ENCODE assay signal across 9 mouse cellular contexts in the genomic region with DNA sequence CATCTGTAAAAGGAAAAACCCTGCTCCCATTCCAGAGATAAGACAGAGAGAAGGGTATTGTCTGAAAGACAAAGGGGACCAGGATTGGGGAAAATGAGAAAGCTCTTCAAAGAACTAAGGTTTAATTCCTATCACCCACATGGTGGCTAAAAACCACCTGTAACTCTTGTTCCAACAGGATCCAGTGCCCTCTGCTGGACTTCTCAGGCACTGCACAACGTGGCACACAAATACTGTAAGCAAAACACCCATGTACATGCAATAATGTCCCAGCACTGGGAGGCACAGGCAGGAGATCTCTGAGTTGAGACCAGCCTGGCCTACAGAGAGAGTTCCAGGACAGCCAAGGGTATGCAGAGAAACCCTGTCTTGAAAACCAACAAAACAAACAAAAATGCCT. TPM values are rescaled to one million over a fixed set of nuclear protein-coding genes. Genes with fewer than 3 reads are reported as not detected.
DNase-seq lines count a peak whose midpoint lies in the region; ATAC-seq and TF ChIP-seq lines count a peak whose summit lies in the region.
"Had no signal": no experiment of that assay in that cellular context is flagged by ENCODE, and none has a peak within 500 bp of the region (broad histone marks: within the 10 kb centered on the region; RNA-seq: fewer than 3 reads in every experiment).

No protein-coding gene starts in this region.

- peak; percentile 97 for TF ChIP-seq CTCF in E14TG2a.4 (conservative IDR thresholded peaks at IDR 0.05; ENCODE audit: low read length)
- peak; percentile 58 for TF ChIP-seq CTCF in bone marrow macrophage, adult 2 months (IDR thresholded peaks at IDR 0.05; ENCODE audit: low read depth, low read length)

- H3K27ac ChIP-seq in intestine, embryonic 14.5 days (ENCODE audit: low read depth) = no peak overlapping the region
- H3K27ac ChIP-seq in intestine, embryonic 15.5 days = no peak overlapping the region
- H3K27ac ChIP-seq in bone marrow macrophage, adult 2 months (ENCODE audit: insufficient read depth, low read depth, low read length) = no peak overlapping the region
- H3K27ac ChIP-seq: lung, embryonic 15.5 days had no signal

- H3K36me3 ChIP-seq in intestine, embryonic 14.5 days (ENCODE audit: control insufficient read depth, insufficient read depth, low read length) = peaks cover 56% of the 10 kb centered on the region
- H3K36me3 ChIP-seq in intestine, embryonic 15.5 days = peaks cover 34% of the 10 kb centered on the region
- H3K36me3 ChIP-seq in E14TG2a.4 (ENCODE audit: insufficient read depth, low read length) = peaks cover 63% of the 10 kb centered on the region

- 23% methylated on average over 1 of the region's 1 CpGs for WGBS in intestine, embryonic 14.5 days
- WGBS in intestine, embryonic 15.5 days = 26% methylated on average over 1 of the region's 1 CpGs

- H3K9me3 ChIP-seq in intestine, embryonic 14.5 days (ENCODE audit: control insufficient read depth, low read length) = no peaks in the 10 kb centered on the region
- no peaks in the 10 kb centered on the region for H3K9me3 ChIP-seq in intestine, embryonic 15.5 days
- H3K9me3 ChIP-seq in E14TG2a.4 (ENCODE audit: low read length) = no peaks in the 10 kb centered on the region
- H3K9me3 ChIP-seq: lung, embryonic 15.5 days had no signal

- TF ChIP-seq POLR2A in bone marrow macrophage, adult 2 months (IDR thresholded peaks at IDR 0.05; ENCODE audit: borderline replicate concordance, low read depth, low read length) = no peak

- peaks cover 11% of the 10 kb centered on the region; the same call in 1 of the 2 replicates for H3K4me1 ChIP-seq in intestine, embryonic 14.5 days (replicated peaks; ENCODE audit: control insufficient read depth, insufficient read depth, low read length)
- 0 out of 2 replicates have a peak, but pooled peaks cover 9% of the 10 kb centered on the region for H3K4me1 ChIP-seq in intestine, embryonic 15.5 days (replicated peaks)
- peaks cover 87% of the 10 kb centered on the region for H3K4me1 ChIP-seq in E14TG2a.4 (replicated peaks; ENCODE audit: low read depth, low read length)
- peaks cover 2% of the 10 kb centered on the region; the same call in 1 of the 2 replicates for H3K4me1 ChIP-seq in bone marrow macrophage, adult 2 months (ENCODE audit: control insufficient read depth, insufficient read depth, low read length)

- ATAC-seq in intestine, embryonic 14.5 days (replicated peaks; ENCODE audit: low FRiP score, low TSS enrichment, low read depth) = no peak
- ATAC-seq in intestine, embryonic 15.5 days = no peak
- no peak for ATAC-seq in frontal cortex, adult (ENCODE audit: low TSS enrichment)

- H3K9ac ChIP-seq in intestine, embryonic 14.5 days (ENCODE audit: low read length) = no peak overlapping the region
- H3K9ac ChIP-seq in intestine, embryonic 15.5 days = no peak overlapping the region
- H3K9ac ChIP-seq: lung, embryonic 15.5 days had no signal

- H3K27me3 ChIP-seq in intestine, embryonic 14.5 days (replicated peaks; ENCODE audit: control insufficient read depth, insufficient read depth, low read length) = no peaks in the 10 kb centered on the region
- H3K27me3 ChIP-seq in intestine, embryonic 15.5 days (replicated peaks) = no peaks in the 10 kb centered on the region
- H3K27me3 ChIP-seq in E14TG2a.4 (ENCODE audit: insufficient read depth, low read length) = no peaks in the 10 kb centered on the region
- H3K27me3 ChIP-seq: lung, embryonic 15.5 days had no signal

- peak; percentile 76 for DNase-seq in intestine, embryonic 14.5 days (ENCODE audit: low spot score)
- peak; percentile 26 for DNase-seq in fibroblast of lung, adult 2 months (ENCODE audit: low read depth)
- DNase-seq in lung, adult 18-20 months = peak; percentile 42 to 49
- DNase-seq in spleen, postnatal 36 days (ENCODE audit: low spot score in 2 of 2) = peak; percentile 38 to 56

- no peak overlapping the region for H3K4me2 ChIP-seq in intestine, embryonic 14.5 days (ENCODE audit: low read length)
- no peak overlapping the region for H3K4me2 ChIP-seq in intestine, embryonic 15.5 days (replicated peaks)
- H3K4me2 ChIP-seq: lung, embryonic 15.5 days had no signal

- H3K4me3 ChIP-seq in intestine, embryonic 14.5 days (ENCODE audit: low read depth, low read length) = no peak overlapping the region
- H3K4me3 ChIP-seq in intestine, embryonic 15.5 days (replicated peaks) = no peak overlapping the region
- no peak overlapping the region for H3K4me3 ChIP-seq in E14TG2a.4 (replicated peaks; ENCODE audit: low read length)
- H3K4me3 ChIP-seq in bone marrow macrophage, adult 2 months (ENCODE audit: insufficient read depth, low read length) = no peak overlapping the region
- H3K4me3 ChIP-seq: lung, embryonic 15.5 days had no signal

RNA-seq across cellular contexts. Expression of a gene that starts 2.9 kb away (rescaled TPM):
- polyA plus RNA-seq in intestine, embryonic 14.5 days (2014; fragmentation: Nextera tagmentation; extraction: Ambion mirVana) = 5.5 and 6.6 TPM in 2 replicates
- 7.8 and 8.0 TPM in 2 replicates for polyA plus RNA-seq in intestine, embryonic 15.5 days (2015; fragmentation: Nextera tagmentation; extraction: Ambion mirVana)
- 12.5 and 17.5 TPM in 2 replicates for polyA plus RNA-seq in bone marrow macrophage, adult 2 months (2012; ENCODE audit: insufficient read depth, insufficient read length, missing spikeins)

RNA-seq across cellular contexts. Expression of a gene that starts 2.9 kb away (rescaled TPM):
- 149 and 150 TPM in 2 replicates for polyA plus RNA-seq in intestine, embryonic 14.5 days (2014; fragmentation: Nextera tagmentation; extraction: Ambion mirVana)
- polyA plus RNA-seq in intestine, embryonic 15.5 days (2015; fragmentation: Nextera tagmentation; extraction: Ambion mirVana) = 140 and 143 TPM in 2 replicates
- polyA plus RNA-seq in bone marrow macrophage, adult 2 months (2012; ENCODE audit: insufficient read depth, insufficient read length, missing spikeins) = 66.6 and 88.4 TPM in 2 replicates

RNA-seq across cellular contexts. Expression of a gene that starts 10.5 kb away (rescaled TPM):
- polyA plus RNA-seq in intestine, embryonic 14.5 days (2014; fragmentation: Nextera tagmentation; extraction: Ambion mirVana) = 0.18 TPM in 1 of 2 replicates, not detected in the other
- 3.4 and 7.2 TPM in 2 replicates for polyA plus RNA-seq in intestine, embryonic 15.5 days (2015; fragmentation: Nextera tagmentation; extraction: Ambion mirVana)
- not detected in 2 replicates for polyA plus RNA-seq in bone marrow macrophage, adult 2 months (2012; ENCODE audit: insufficient read depth, insufficient read length, missing spikeins)

Comparison
In these comparisons a context has a peak if more than half of its experiments do, and no peak if none do; other contexts are left out.
1. DNase-seq: peak in every context shown above with its lines; median percentile 76 in intestine, embryonic 14.5 days; 47 in spleen, postnatal 36 days; 46 in lung, adult 18-20 months; 26 in fibroblast of lung, adult 2 months.